Mouse (Mus musculus) left cerebral cortex, adult 8-10 months (tissue): Measurements from ENCODE around the gene Hist1h2bg. TPM values are rescaled to one million over a fixed set of nuclear protein-coding genes. Genes with fewer than 3 reads are reported as not detected.
A peak's percentile ranks its signal among the peaks of the same experiment; 100 is the strongest.

Experiments used
- DNase-seq, 2 experiments: peaks; one replicate each; pipeline ENCODE4 v3.0.0; 2022; ENCODE audit warnings: low spot score in 2 of 2
- microRNA-seq, 2 experiments: library from miRNA; unstranded; fragments of <30 nt; microRNA quantifications; one replicate each; pipeline ENCODE4 v1.2.0; 2022
- total RNA-seq, 4 experiments: library from RNA; stranded (reverse); gene quantifications; 2 replicates each; pipeline ENCODE4 v1.2.4; 2022

The Hist1h2bg gene
- total RNA-seq, 4 experiments from 2014 or later, result 60.3 to 72.4 (median 70.0) TPM

DNA sequence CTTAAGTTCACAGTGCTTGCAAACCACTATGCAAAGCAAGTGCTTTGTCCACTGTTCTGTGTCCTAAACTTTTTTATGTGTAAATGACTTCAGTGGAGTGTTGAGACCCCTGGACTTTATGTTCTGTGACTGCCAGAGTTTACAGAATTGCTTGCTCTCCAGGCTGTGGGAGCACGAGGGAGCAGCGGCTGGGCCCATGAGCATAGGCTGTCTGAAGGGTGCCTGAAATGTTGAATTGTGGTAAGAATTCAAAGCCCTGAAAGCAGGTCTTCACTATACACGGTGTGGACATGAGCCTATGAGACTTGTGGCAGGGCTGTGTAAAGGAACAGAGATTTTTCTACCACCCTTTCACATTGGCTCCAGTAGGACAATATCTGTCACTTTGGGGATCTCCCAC lies 40.4 kb downstream of the Hist1h2bg start:
- DNase-seq, result no peak

GRCm38 (mm10) chr13:23620056-23620732 lies 49.0 kb downstream of the Hist1h2bg start:
- no peak for DNase-seq

DNA sequence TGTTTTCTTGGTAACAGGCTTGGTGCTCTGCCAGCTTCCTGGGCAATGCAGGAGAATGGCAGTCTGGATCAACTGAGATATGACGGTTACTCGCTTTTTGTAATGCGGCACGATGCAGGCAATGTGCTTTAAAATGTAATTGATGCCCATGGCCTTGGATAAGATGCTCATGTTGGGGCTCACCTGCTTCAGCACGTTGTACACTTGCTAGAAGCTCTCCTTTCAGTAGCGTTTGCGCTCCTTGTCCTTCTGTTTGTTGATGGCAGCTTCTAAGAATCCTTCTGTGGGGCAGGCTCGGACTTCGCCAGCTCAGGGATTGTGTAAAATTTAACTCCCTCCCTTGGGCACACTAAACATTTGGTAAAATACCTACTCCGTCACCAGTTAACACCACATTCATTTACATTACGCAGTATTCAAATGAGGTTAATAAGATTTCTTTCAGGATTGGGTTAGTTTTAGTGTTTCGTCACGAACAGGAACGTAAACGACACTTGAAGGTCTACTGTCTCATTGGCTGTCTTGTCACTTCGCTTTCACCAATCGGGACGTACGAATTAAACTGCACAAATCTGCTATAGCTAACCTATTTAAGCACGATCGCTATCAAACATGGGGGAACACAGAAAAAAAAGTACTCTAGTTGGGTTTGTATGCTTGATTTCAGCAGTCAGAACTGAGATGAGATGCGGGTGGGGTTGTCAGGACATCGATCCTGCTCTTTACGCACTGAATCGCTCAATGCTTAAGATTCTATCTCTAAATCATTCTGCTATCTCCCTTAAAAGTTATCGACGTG lies 49.7 kb downstream of the Hist1h2bg start, which contains the start of gene Hist1h2be:
TSS of gene Hist1h2be (minus strand) at position 392 of the 799 bp plus-strand sequence.
- DNase-seq, result peak; percentile 70 to 80

Small RNA genes lying within 50 kb of the gene (microRNA-seq; reads per million reads assigned to microRNA genes)
- gene Gm44297 (0 reads per million in 2 experiments), gene Gm44359 (0 reads per million in 2 experiments), gene Gm44394 (0 reads per million in 2 experiments)

Other genes with a start within 250 kb of the Hist1h2bg start
- gene Zfp322a, start 202.2 kb upstream of the Hist1h2bg start, total RNA-seq, result 10 to 100 TPM; 24.9 to 29.0 (median 26.7) TPM
- 1 to 10 TPM; 8.1 to 9.3 (median 8.6) TPM for gene Abt1, start 147.5 kb upstream of the Hist1h2bg start, total RNA-seq
- gene Btn1a1, start 105.5 kb upstream of the Hist1h2bg start, total RNA-seq, result under 1 TPM in 2 of 4 experiments, not detected in 2; 0.09 to 0.13 TPM
- 1 to 10 TPM in 2 of 4 experiments, under 1 TPM in 2; 0.63 to 1.1 (median 0.99) TPM for gene Btn2a2, start 82.5 kb upstream of the Hist1h2bg start, total RNA-seq
- gene Hist1h4h, start 40.3 kb upstream of the Hist1h2bg start, total RNA-seq, result 100 to 1,000 TPM; 263 to 358 (median 294) TPM
- gene Hist1h2af, start 37.5 kb upstream of the Hist1h2bg start, total RNA-seq, result 10 to 100 TPM in 1 of 4 experiments, 1 to 10 TPM in 2, not detected in 1; 1.7 to 10.6 (median 3.0) TPM
- 1 to 10 TPM; 3.7 to 6.0 (median 4.2) TPM for gene Hist1h3g, start 36.0 kb upstream of the Hist1h2bg start, total RNA-seq
- gene Hist1h2bh, start 28.0 kb upstream of the Hist1h2bg start, total RNA-seq, result 1 to 10 TPM in 2 of 4 experiments, under 1 TPM in 2; 0.84 to 1.6 (median 0.98) TPM
- 10 to 100 TPM; 15.3 to 21.8 (median 16.6) TPM for gene Hist1h3f, start 27.3 kb upstream of the Hist1h2bg start, total RNA-seq
- gene Hist1h4f, start 19.7 kb upstream of the Hist1h2bg start, total RNA-seq, result 100 to 1,000 TPM; 153 to 191 (median 171) TPM
- gene Hist1h1d, start 18.1 kb upstream of the Hist1h2bg start, total RNA-seq, result 1 to 10 TPM; 3.4 to 4.2 (median 3.5) TPM
- 10 to 100 TPM; 43.6 to 61.8 (median 54.4) TPM for gene Hist1h3e, start 9.0 kb upstream of the Hist1h2bg start, total RNA-seq
- 1 to 10 TPM; 3.0 to 5.2 (median 4.7) TPM for gene Hist1h2ae, start 176 bp upstream of the Hist1h2bg start, total RNA-seq
- gene Hist1h2bf, start 2.8 kb downstream of the Hist1h2bg start, total RNA-seq, result 10 to 100 TPM; 23.0 to 26.4 (median 24.2) TPM
- 1 to 10 TPM; 1.3 to 6.6 (median 3.8) TPM for gene Hist1h2ad, start 3.0 kb downstream of the Hist1h2bg start, total RNA-seq
- gene Hist1h3d, start 4.4 kb downstream of the Hist1h2bg start, total RNA-seq, result 10 to 100 TPM in 2 of 4 experiments, 1 to 10 TPM in 2; 8.9 to 11.8 (median 10.0) TPM
- gene Hist1h4d, start 10.2 kb downstream of the Hist1h2bg start, total RNA-seq, result 100 to 1,000 TPM; 126 to 155 (median 139) TPM
- 1 to 10 TPM; 5.5 to 9.6 (median 7.2) TPM for gene Hist1h2be, start 49.7 kb downstream of the Hist1h2bg start, total RNA-seq
- gene Hist1h1e, start 51.2 kb downstream of the Hist1h2bg start, total RNA-seq, result 10 to 100 TPM; 61.9 to 65.4 (median 62.5) TPM
- 1 to 10 TPM; 1.4 to 2.3 (median 1.9) TPM for gene Hist1h2ac, start 112.6 kb downstream of the Hist1h2bg start, total RNA-seq
- gene Hist1h2bc, start 112.8 kb downstream of the Hist1h2bg start, total RNA-seq, result 10 to 100 TPM; 26.9 to 40.2 (median 30.0) TPM
- under 1 TPM in 1 of 4 experiments, not detected in 3; 0.41 TPM for gene Hist1h1t, start 124.4 kb downstream of the Hist1h2bg start, total RNA-seq
- 100 to 1,000 TPM in 2 of 4 experiments, 10 to 100 TPM in 2; 87.8 to 116 (median 99.2) TPM for gene Hist1h4c, start 127.1 kb downstream of the Hist1h2bg start, total RNA-seq
- gene Hfe, start 139.5 kb downstream of the Hist1h2bg start, total RNA-seq, result 1 to 10 TPM; 3.4 to 7.7 (median 4.6) TPM
- gene Hist1h1c, start 167.4 kb downstream of the Hist1h2bg start, total RNA-seq, result 10 to 100 TPM; 69.7 to 80.4 (median 72.8) TPM
- 1 to 10 TPM; 1.1 to 3.3 (median 2.8) TPM for gene Hist1h3c, start 174.2 kb downstream of the Hist1h2bg start, total RNA-seq
- gene Hist1h2bb, start 175.3 kb downstream of the Hist1h2bg start, total RNA-seq, result 10 to 100 TPM; 12.3 to 18.8 (median 16.3) TPM
- 10 to 100 TPM; 18.4 to 30.4 (median 21.0) TPM for gene Hist1h2ab, start 179.7 kb downstream of the Hist1h2bg start, total RNA-seq
- 10 to 100 TPM in 1 of 4 experiments, 1 to 10 TPM in 3; 5.3 to 12.2 (median 8.1) TPM for gene Hist1h3b, start 180.9 kb downstream of the Hist1h2bg start, total RNA-seq
- gene Hist1h4b, start 185.6 kb downstream of the Hist1h2bg start, total RNA-seq, result 10 to 100 TPM; 53.3 to 70.8 (median 63.3) TPM
- 10 to 100 TPM; 43.4 to 63.5 (median 58.0) TPM for gene Hist1h4a, start 189.8 kb downstream of the Hist1h2bg start, total RNA-seq
- 10 to 100 TPM; 33.9 to 55.0 (median 40.9) TPM for gene Hist1h3a, start 191.0 kb downstream of the Hist1h2bg start, total RNA-seq
- 10 to 100 TPM; 29.7 to 32.8 (median 30.7) TPM for gene Hist1h1a, start 192.3 kb downstream of the Hist1h2bg start, total RNA-seq
- not detected for gene Trim38, start 198.5 kb downstream of the Hist1h2bg start, total RNA-seq
- not detected for gene Slc17a2, start 235.6 kb downstream of the Hist1h2bg start, total RNA-seq